Mouse (Mus musculus) liver, adult 2 months (tissue): ENCODE data around the gene Nectin2.
A peak's percentile ranks its signal among the peaks of the same experiment; 100 is the strongest.

ENCODE experiments used
- CTCF ChIP-seq: fragments of 200-500 bp; IDR thresholded peaks from 2 replicates; pipeline ENCODE4 v1.5.1; 2011; ENCODE audit warnings: low read depth, low read length, control low read depth
- POLR2A ChIP-seq: fragments of 200-500 bp; IDR thresholded peaks from 2 replicates; pipeline ENCODE4 v1.6.1; 2011; ENCODE audit warnings: low read length, control low read depth; ENCODE audit not compliant: insufficient read depth; ENCODE audit errors: extremely low read depth

DNA sequence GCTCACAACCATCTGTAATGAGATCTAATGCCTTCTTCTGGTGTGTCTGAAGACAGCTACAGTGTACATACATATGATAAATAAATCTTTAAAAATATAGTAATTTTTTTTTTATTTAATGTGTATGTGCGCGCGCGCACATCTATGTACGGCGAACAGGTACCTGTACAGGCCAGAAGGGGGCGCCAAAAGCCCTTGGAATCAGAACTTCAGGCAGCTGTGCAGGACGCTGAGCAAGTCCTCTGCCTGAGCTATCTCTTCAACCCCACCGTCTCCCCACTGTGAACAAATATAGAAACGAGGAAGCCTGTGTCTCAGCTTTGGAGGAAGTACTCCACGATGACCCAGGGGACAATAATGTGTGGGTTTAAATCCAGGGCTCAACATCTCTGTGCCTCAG lies 10.0 kb downstream of the Nectin2 start:
- TF ChIP-seq POLR2A (no peak), CTCF (peak; percentile 50)
